Mouse (Mus musculus) limb, embryonic 12.5 days (tissue): Measurements from ENCODE around the gene Ipo11. TPM values are rescaled to one million over a fixed set of nuclear protein-coding genes. Genes with fewer than 3 reads are reported as not detected.

Experiments
- ATAC-seq: fragments of 200-750 bp; cut with Nextera tagmentation; 2 replicates; pipeline ENCODE4 v1.8.0; 2017; ENCODE audit warnings: low read depth, moderate TSS enrichment; ENCODE audit not compliant: insufficient number of reproducible peaks, insufficient read depth, low FRiP score, low TSS enrichment
- H3K27ac ChIP-seq: fragments of 300-500 bp; sonication (generic); 2 replicates; pipeline ENCODE4 v1.5.1; 2016; ENCODE audit warnings: mild to moderate bottlenecking, moderate library complexity
- H3K27me3 ChIP-seq: fragments of 300-500 bp; sonication (generic); 2 replicates; pipeline ENCODE4 v1.6.1; 2016; ENCODE audit warnings: mild to moderate bottlenecking, moderate library complexity
- H3K36me3 ChIP-seq: fragments of 300-500 bp; sonication (generic); 2 replicates; pipeline ENCODE4 v1.6.1; 2016; ENCODE audit warnings: mild to moderate bottlenecking, moderate library complexity
- H3K4me1 ChIP-seq: fragments of 300-500 bp; sonication (generic); replicated peaks from 2 replicates; pipeline ENCODE4 v1.6.1; 2016
- H3K4me2 ChIP-seq: fragments of 300-500 bp; sonication (generic); 2 replicates; pipeline ENCODE4 v1.6.1; 2016; ENCODE audit warnings: mild to moderate bottlenecking, moderate library complexity
- H3K4me3 ChIP-seq: fragments of 300-500 bp; sonication (generic); replicated peaks from 2 replicates; pipeline ENCODE4 v1.5.1; 2016; ENCODE audit warnings: mild to moderate bottlenecking
- H3K9ac ChIP-seq: fragments of 300-500 bp; sonication (generic); replicated peaks from 2 replicates; pipeline ENCODE4 v1.6.1; 2016; ENCODE audit warnings: mild to moderate bottlenecking, moderate library complexity
- H3K9me3 ChIP-seq: fragments of 300-500 bp; sonication (generic); 2 replicates; pipeline ENCODE4 v1.6.1; 2016; ENCODE audit warnings: mild to moderate bottlenecking, moderate library complexity
- WGBS: fragments of 180-500 bp; shearing (Covaris S2); methylation state at CpG from one replicate; pipeline ENCODE4 v1.1.7; 2016; 5-methylcytosine and 5-hydroxymethylcytosine counted together
- polyA plus RNA-seq: library from polyadenylated mRNA; unstranded; fragments of >200 nt; fragmentation: Nextera tagmentation; extraction: Ambion mirVana; gene quantifications from 2 replicates; pipeline ENCODE4 v1.2.1, GENCODE M21; 2016

The Ipo11 gene
- polyA plus RNA-seq, 1 experiment from 2014 or later, result 59.0 TPM

GRCm38 (mm10) chr13:106904637-106905036, 32.1 kb downstream of the Ipo11 start:
- H3K36me3 ChIP-seq, result peaks cover 62% of the 10 kb centered on the region
- no peaks in the 10 kb centered on the region for H3K27me3 ChIP-seq
- H3K9ac ChIP-seq, result no peak overlapping the region
- H3K9me3 ChIP-seq, result no peaks in the 10 kb centered on the region
- ATAC-seq, result no peak
- H3K27ac ChIP-seq, result no peak overlapping the region
- no peaks in the 10 kb centered on the region for H3K4me1 ChIP-seq
- WGBS, result 80% methylated on average over 3 of the region's 3 CpGs
- no peak overlapping the region for H3K4me3 ChIP-seq
- no peak overlapping the region for H3K4me2 ChIP-seq

GRCm38 (mm10) chr13:106894284-106894683, 42.5 kb downstream of the Ipo11 start:
- Histone ChIP-seq H3K36me3 (peaks cover 53% of the 10 kb centered on the region), H3K9me3 (no peaks in the 10 kb centered on the region; the same call in 1 of the 2 replicates), H3K9ac (no peak overlapping the region), H3K27ac (no peak overlapping the region), H3K4me3 (no peak overlapping the region), H3K4me1 (no peaks in the 10 kb centered on the region), H3K4me2 (no peak overlapping the region), H3K27me3 (no peaks in the 10 kb centered on the region)
- 96% methylated on average over 2 of the region's 2 CpGs for WGBS
- no peak for ATAC-seq

GRCm38 (mm10) chr13:106893701-106894100, 43.1 kb downstream of the Ipo11 start:
- Histone ChIP-seq H3K4me3 (no peak overlapping the region), H3K27ac (no peak overlapping the region), H3K4me1 (no peaks in the 10 kb centered on the region), H3K9me3 (no peaks in the 10 kb centered on the region; the same call in 1 of the 2 replicates), H3K36me3 (peaks cover 53% of the 10 kb centered on the region), H3K4me2 (no peak overlapping the region), H3K27me3 (no peaks in the 10 kb centered on the region), H3K9ac (no peak overlapping the region)
- no peak for ATAC-seq
- WGBS, result 93% methylated on average over 5 of the region's 5 CpGs

DNA sequence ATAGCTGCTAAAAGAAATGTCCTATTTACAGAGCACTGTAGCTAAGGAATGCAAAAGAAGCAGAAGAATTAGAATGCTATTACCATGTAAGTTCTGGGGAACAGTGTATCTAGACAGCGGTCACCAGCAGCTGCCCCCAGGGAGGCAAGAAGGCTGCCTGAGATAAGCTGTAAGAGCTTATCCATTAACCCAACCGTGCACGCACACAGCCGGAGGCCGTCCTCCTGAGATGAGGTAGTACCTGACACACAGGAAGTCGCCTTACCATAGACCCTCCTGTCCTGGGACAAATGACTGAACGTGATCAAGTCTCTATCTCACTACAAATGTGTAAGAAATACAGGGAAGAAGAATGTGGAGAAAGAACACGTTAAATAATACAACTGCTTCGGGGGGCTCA, 43.6 kb downstream of the Ipo11 start:
- Histone ChIP-seq H3K9me3 (no peaks in the 10 kb centered on the region; the same call in 1 of the 2 replicates), H3K36me3 (peaks cover 52% of the 10 kb centered on the region), H3K27me3 (no peaks in the 10 kb centered on the region), H3K27ac (no peak overlapping the region), H3K9ac (no peak overlapping the region), H3K4me3 (no peak overlapping the region), H3K4me1 (no peaks in the 10 kb centered on the region), H3K4me2 (no peak overlapping the region)
- ATAC-seq, result no peak
- WGBS, result 91% methylated on average over 9 of the region's 9 CpGs

GRCm38 (mm10) chr13:106887364-106887763, 49.4 kb downstream of the Ipo11 start:
- WGBS, result 95% methylated on average over 2 of the region's 2 CpGs
- Histone ChIP-seq H3K4me2 (no peak overlapping the region), H3K36me3 (peaks cover 29% of the 10 kb centered on the region), H3K4me3 (no peak overlapping the region), H3K27me3 (no peaks in the 10 kb centered on the region), H3K4me1 (no peaks in the 10 kb centered on the region), H3K9me3 (no peaks in the 10 kb centered on the region), H3K27ac (no peak overlapping the region), H3K9ac (no peak overlapping the region)
- ATAC-seq, result no peak

GRCm38 (mm10) chr13:106884249-106884648, 52.5 kb downstream of the Ipo11 start:
- WGBS, result 85% methylated on average over 4 of the region's 4 CpGs
- Histone ChIP-seq H3K27me3 (no peaks in the 10 kb centered on the region), H3K27ac (no peak overlapping the region), H3K4me3 (no peak overlapping the region), H3K4me2 (no peak overlapping the region), H3K4me1 (no peaks in the 10 kb centered on the region), H3K9me3 (no peaks in the 10 kb centered on the region), H3K9ac (no peak overlapping the region), H3K36me3 (peaks cover 31% of the 10 kb centered on the region)
- ATAC-seq, result no peak

- 95% methylated on average over 1 of the region's 1 CpGs for WGBS
Measured at GRCm38 (mm10) chr13:106876278-106876677, 60.5 kb downstream of the Ipo11 start.

DNA sequence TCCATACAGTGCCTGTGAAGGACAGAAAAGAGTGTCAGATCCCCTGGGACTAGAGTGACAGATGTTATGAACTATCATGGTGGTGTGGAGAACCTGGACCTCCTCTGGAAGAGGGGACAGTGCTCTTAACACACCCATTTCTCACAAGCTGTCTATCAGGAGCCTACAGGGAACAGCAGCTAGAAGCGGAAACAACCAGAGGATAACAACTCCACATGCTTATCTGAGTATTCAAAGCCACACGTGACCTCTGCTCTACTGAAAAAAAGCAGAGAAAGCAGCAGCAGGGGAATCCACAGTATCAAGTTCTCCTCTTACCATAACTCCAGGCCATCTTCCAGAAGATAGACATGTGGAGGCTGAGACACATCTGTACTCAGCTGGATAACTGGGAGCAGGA, 71.2 kb downstream of the Ipo11 start:
- no peaks in the 10 kb centered on the region for H3K9me3 ChIP-seq
- H3K4me1 ChIP-seq, result no peaks in the 10 kb centered on the region
- H3K4me2 ChIP-seq, result no peak overlapping the region
- no peak for ATAC-seq
- H3K4me3 ChIP-seq, result no peak overlapping the region
- no peak overlapping the region for H3K9ac ChIP-seq
- 89% methylated on average over 2 of the region's 2 CpGs for WGBS
- no peak overlapping the region for H3K27ac ChIP-seq
- H3K36me3 ChIP-seq, result peaks cover 46% of the 10 kb centered on the region
- no peaks in the 10 kb centered on the region for H3K27me3 ChIP-seq

More at GRCm38 (mm10) chr13:106876278-106876677, 60.5 kb downstream of the Ipo11 start:
- Histone ChIP-seq H3K4me3 (no peak overlapping the region), H3K27ac (no peak overlapping the region), H3K36me3 (peaks cover 40% of the 10 kb centered on the region), H3K27me3 (no peaks in the 10 kb centered on the region), H3K9ac (no peak overlapping the region), H3K4me2 (no peak overlapping the region), H3K4me1 (no peaks in the 10 kb centered on the region), H3K9me3 (no peaks in the 10 kb centered on the region)
- ATAC-seq, result no peak

DNA sequence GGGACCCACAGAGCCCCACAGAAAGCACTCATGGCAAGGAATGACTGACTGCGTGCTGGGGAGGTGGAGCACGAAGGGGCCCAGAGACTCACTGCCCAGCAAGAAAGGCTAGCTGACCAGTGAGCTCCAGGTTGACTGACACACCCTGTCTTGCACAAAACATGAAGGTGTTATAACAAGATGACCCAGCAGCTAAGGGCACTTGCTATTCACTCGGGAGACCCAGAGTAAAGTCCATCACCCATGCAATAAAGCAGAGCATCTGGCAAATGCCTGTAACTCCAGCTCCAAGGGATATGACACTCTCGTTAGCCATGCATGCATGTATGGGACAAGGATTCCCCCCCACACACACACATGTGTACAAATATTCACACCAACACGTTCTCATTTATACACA, 78.0 kb downstream of the Ipo11 start:
- no peak for ATAC-seq
- 86% methylated on average over 5 of the region's 5 CpGs for WGBS
- Histone ChIP-seq H3K4me1 (no peaks in the 10 kb centered on the region), H3K9me3 (no peaks in the 10 kb centered on the region), H3K27ac (no peak overlapping the region), H3K4me2 (no peak overlapping the region), H3K36me3 (peaks cover 28% of the 10 kb centered on the region), H3K9ac (no peak overlapping the region), H3K27me3 (no peaks in the 10 kb centered on the region), H3K4me3 (no peak overlapping the region)

DNA sequence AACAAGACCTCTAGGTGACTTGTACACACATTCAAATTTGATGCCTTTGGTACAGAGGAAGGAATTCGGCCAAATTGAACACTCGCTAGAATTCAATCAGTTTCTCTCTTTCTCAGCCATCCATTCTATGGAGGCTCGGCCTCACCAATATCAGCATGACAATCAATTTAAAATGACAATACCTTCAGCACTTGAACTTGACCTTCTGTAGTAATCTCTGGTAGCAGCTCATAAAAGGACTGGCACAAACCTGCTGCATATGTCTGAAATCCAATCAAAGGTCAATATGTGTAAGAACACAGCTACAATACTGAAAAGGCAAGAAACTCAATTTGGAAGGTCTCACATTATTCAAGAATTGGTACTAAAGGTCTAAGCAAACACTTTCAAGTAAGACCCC, 80.2 kb downstream of the Ipo11 start:
- Histone ChIP-seq H3K27me3 (no peaks in the 10 kb centered on the region), H3K4me2 (no peak overlapping the region), H3K27ac (no peak overlapping the region), H3K4me3 (no peak overlapping the region), H3K36me3 (peaks cover 17% of the 10 kb centered on the region), H3K9me3 (no peaks in the 10 kb centered on the region), H3K4me1 (no peaks in the 10 kb centered on the region), H3K9ac (no peak overlapping the region)
- 98% methylated on average over 3 of the region's 3 CpGs for WGBS
- ATAC-seq, result no peak

- no peak for ATAC-seq
- no peak overlapping the region for H3K4me3 ChIP-seq
- H3K27ac ChIP-seq, result no peak overlapping the region
- H3K4me2 ChIP-seq, result no peak overlapping the region
- H3K36me3 ChIP-seq, result peaks cover 15% of the 10 kb centered on the region; the same call in 1 of the 2 replicates
- no peaks in the 10 kb centered on the region for H3K4me1 ChIP-seq
- H3K27me3 ChIP-seq, result no peaks in the 10 kb centered on the region
- H3K9ac ChIP-seq, result no peak overlapping the region
- no peaks in the 10 kb centered on the region for H3K9me3 ChIP-seq
Measured at GRCm38 (mm10) chr13:106847534-106847933, 89.2 kb downstream of the Ipo11 start.

DNA sequence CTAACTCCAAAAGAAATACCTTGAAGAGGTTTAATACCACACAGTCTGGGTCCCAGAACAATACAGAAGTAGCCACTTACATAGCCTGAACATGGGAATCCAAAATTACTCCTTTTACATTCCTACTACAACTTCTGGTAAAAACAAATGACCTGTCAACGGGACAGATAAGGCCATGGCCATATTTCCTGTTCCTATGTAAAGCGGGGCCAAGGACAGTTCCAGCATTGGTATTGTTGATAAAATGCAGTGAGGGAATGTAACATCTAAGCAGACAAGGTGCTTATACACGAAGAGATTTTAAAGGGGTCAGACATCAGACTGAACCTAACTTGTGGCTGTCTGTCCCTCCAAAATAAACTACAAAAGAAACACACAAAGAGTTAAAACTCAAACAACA, 91.8 kb downstream of the Ipo11 start:
- Histone ChIP-seq H3K27ac (no peak overlapping the region), H3K9ac (no peak overlapping the region), H3K9me3 (no peaks in the 10 kb centered on the region), H3K4me1 (no peaks in the 10 kb centered on the region), H3K36me3 (peaks cover 27% of the 10 kb centered on the region; the same call in 1 of the 2 replicates), H3K4me3 (no peak overlapping the region), H3K27me3 (no peaks in the 10 kb centered on the region), H3K4me2 (no peak overlapping the region)
- ATAC-seq, result no peak
- WGBS, result 85% methylated on average over 3 of the region's 3 CpGs
